Mouse (Mus musculus) layer of hippocampus, adult 18-20 months (tissue): Measurements from ENCODE around the gene Ppp1r1c. TPM values are rescaled to one million over a fixed set of nuclear protein-coding genes. Genes with fewer than 3 reads are reported as not detected.
"Not testable (repeated sequence)": the region's sequence is repeated elsewhere in the genome, so short reads cannot be mapped to it uniquely, and the experiment has no call there.

Experiments
- DNase-seq, 2 experiments: peaks; one replicate each; pipeline ENCODE4 v3.0.0; 2022; ENCODE audit warnings: low spot score in 2 of 2
- total RNA-seq, 2 experiments: library from RNA; stranded (reverse); gene quantifications; 2 replicates each; pipeline ENCODE4 v1.2.3; 2021

Gene Ppp1r1c
- total RNA-seq, 2 experiments from 2014 or later, result 0.10 TPM; not detected in 1

- not testable (repeated sequence) for DNase-seq
Observed at GRCm38 (mm10) chr2:79847396-79847795, 139.8 kb downstream of the Ppp1r1c start.

GRCm38 (mm10) chr2:79856874-79857273 is 149.3 kb downstream of the Ppp1r1c start:
- no peak for DNase-seq

GRCm38 (mm10) chr2:79865275-79865999 is 157.9 kb downstream of the Ppp1r1c start:
- DNase-seq, result peak; percentile 7 to 81

Other genes with a start within 250 kb of the Ppp1r1c start
- gene Itprid2, start 72.4 kb upstream of the Ppp1r1c start, total RNA-seq, result 10 to 100 TPM; 41.9 to 44.6 TPM